Mouse (Mus musculus): Measurements from ENCODE around the gene Opa3. TPM values are rescaled to one million over a fixed set of nuclear protein-coding genes. Genes with fewer than 3 reads are reported as not detected.

The Opa3 gene
- polyA plus RNA-seq, 1 experiment = 14.7 TPM

GRCm38 (mm10) chr7:19208201-19208910 is 19.8 kb upstream of the Opa3 start:
- H3K4me3 ChIP-seq (ENCODE audit: extremely low read depth, insufficient read depth, insufficient read length) = no peak overlapping the region
- peaks cover 4% of the 10 kb centered on the region; the same call in 1 of the 2 replicates for H3K27me3 ChIP-seq (ENCODE audit: control insufficient read depth, insufficient read depth, low read length)
- DNase-seq (ENCODE audit: low read depth in 1 of 2, low spot score in 2 of 2) = no peak
- TF ChIP-seq CTCF (IDR thresholded peaks at IDR 0.05; ENCODE audit: extremely low read depth, insufficient read depth, insufficient read length, insufficient replicate concordance) (no peak), POLR2A (IDR thresholded peaks at IDR 0.05; ENCODE audit: low read depth, low read length) (no peak)
- WGBS = 90% methylated on average over 13 of the region's 13 CpGs
- no peak overlapping the region for H3K27ac ChIP-seq (ENCODE audit: insufficient read depth, low read length)
- H3K4me1 ChIP-seq (ENCODE audit: control insufficient read depth, insufficient read depth, insufficient read length) = no peaks in the 10 kb centered on the region
- H3K36me3 ChIP-seq (ENCODE audit: control insufficient read depth, insufficient read depth, low read length) = no peaks in the 10 kb centered on the region

DNA sequence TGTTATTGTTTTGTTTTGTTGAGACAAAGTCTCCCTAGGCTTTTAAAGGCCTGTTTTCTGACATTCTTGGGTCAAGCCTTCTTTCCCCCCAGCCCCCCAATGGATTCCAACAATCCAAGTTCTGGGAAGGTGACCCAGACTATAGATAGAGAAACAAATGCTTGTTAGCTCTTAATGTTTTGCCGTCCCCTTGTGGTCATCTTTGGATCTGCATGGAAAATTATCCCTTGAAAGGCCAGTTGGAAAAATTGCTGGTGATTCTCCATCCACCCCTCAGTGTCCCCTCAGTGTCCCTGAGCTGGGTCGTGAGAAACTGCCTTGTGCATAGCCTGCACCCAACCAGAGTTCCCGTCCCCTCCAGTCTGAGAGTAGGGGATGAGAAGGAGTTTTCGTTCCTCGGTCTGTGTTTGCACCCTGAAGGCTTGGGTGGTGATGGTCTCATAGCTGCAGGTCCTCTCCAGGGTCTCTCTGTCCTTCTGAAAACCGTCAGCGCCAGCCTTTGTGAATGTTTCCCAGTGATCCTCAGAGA is 19.1 kb upstream of the Opa3 start:
- Histone ChIP-seq H3K27ac (ENCODE audit: insufficient read depth, low read length) (no peak overlapping the region), H3K4me1 (ENCODE audit: control insufficient read depth, insufficient read depth, insufficient read length) (no peaks in the 10 kb centered on the region), H3K4me3 (ENCODE audit: extremely low read depth, insufficient read depth, insufficient read length) (no peak overlapping the region), H3K27me3 (ENCODE audit: control insufficient read depth, insufficient read depth, low read length) (peaks cover 4% of the 10 kb centered on the region; the same call in 1 of the 2 replicates), H3K36me3 (ENCODE audit: control insufficient read depth, insufficient read depth, low read length) (no peaks in the 10 kb centered on the region)
- 75% methylated on average over 7 of the region's 7 CpGs for WGBS
- no peak for TF ChIP-seq CTCF (IDR thresholded peaks at IDR 0.05; ENCODE audit: extremely low read depth, insufficient read depth, insufficient read length, insufficient replicate concordance)
- no peak for TF ChIP-seq POLR2A (IDR thresholded peaks at IDR 0.05; ENCODE audit: low read depth, low read length)
- DNase-seq (ENCODE audit: low read depth in 1 of 2, low spot score in 2 of 2) = no peak

DNA sequence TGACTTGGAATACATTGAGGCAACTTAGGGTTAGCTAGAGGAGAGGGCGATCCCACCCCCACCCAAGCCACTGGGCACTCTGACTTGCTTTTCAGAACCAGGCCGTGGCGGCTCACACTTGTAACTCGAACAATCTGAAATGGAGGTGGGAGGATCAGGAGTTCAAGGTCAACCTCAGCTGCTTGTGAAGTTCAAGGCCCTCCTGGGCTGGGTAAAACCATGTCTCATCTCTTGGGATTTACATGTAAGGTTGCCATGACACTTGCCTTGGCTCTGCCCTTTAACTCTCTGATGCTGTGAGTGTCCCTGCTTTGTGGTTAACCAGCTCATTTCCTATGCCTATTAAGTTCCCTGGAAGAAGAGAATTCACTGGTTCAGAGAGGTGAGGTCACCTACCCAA is 18.6 kb upstream of the Opa3 start:
- no peaks in the 10 kb centered on the region for H3K36me3 ChIP-seq (ENCODE audit: control insufficient read depth, insufficient read depth, low read length)
- TF ChIP-seq POLR2A (IDR thresholded peaks at IDR 0.05; ENCODE audit: low read depth, low read length) = no peak
- no peak for TF ChIP-seq CTCF (IDR thresholded peaks at IDR 0.05; ENCODE audit: extremely low read depth, insufficient read depth, insufficient read length, insufficient replicate concordance)
- 77% methylated on average over 4 of the region's 4 CpGs for WGBS

DNA sequence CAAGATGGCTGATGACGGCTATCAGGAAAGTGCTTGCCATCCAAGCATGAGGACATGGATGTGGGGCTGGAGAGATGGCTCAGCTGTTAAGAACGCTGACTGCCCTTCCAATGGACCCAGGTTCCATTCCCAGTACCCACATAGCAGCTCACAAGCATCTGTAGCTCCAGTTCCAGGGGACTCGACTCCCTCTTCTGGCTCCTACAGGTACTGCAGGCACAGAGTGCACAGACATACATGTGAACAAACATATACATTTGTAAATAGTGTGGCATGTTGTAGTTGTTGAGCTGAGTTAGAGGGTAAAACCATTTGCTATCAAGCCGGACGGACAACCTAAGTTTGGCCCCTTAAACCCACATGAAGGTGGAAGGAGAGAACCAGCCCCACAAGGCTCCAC is 18.1 kb upstream of the Opa3 start:
- Histone ChIP-seq H3K4me1 (ENCODE audit: control insufficient read depth, insufficient read depth, insufficient read length) (no peaks in the 10 kb centered on the region), H3K27ac (ENCODE audit: insufficient read depth, low read length) (no peak overlapping the region), H3K27me3 (ENCODE audit: control insufficient read depth, insufficient read depth, low read length) (peaks cover 4% of the 10 kb centered on the region; the same call in 1 of the 2 replicates), H3K4me3 (ENCODE audit: extremely low read depth, insufficient read depth, insufficient read length) (no peak overlapping the region), H3K36me3 (ENCODE audit: control insufficient read depth, insufficient read depth, low read length) (no peaks in the 10 kb centered on the region)
- 93% methylated on average over 5 of the region's 5 CpGs for WGBS
- TF ChIP-seq POLR2A (IDR thresholded peaks at IDR 0.05; ENCODE audit: low read depth, low read length) (no peak), CTCF (IDR thresholded peaks at IDR 0.05; ENCODE audit: extremely low read depth, insufficient read depth, insufficient read length, insufficient replicate concordance) (no peak)
- DNase-seq (ENCODE audit: low read depth in 1 of 2, low spot score in 2 of 2) = no peak

More for the DNA sequence above, 18.6 kb upstream of the Opa3 start:
- no peak for DNase-seq (ENCODE audit: low read depth in 1 of 2, low spot score in 2 of 2)
- no peak overlapping the region for H3K4me3 ChIP-seq (ENCODE audit: extremely low read depth, insufficient read depth, insufficient read length)
- H3K27me3 ChIP-seq (ENCODE audit: control insufficient read depth, insufficient read depth, low read length) = peaks cover 4% of the 10 kb centered on the region; the same call in 1 of the 2 replicates
- no peaks in the 10 kb centered on the region for H3K4me1 ChIP-seq (ENCODE audit: control insufficient read depth, insufficient read depth, insufficient read length)
- H3K27ac ChIP-seq (ENCODE audit: insufficient read depth, low read length) = no peak overlapping the region

DNA sequence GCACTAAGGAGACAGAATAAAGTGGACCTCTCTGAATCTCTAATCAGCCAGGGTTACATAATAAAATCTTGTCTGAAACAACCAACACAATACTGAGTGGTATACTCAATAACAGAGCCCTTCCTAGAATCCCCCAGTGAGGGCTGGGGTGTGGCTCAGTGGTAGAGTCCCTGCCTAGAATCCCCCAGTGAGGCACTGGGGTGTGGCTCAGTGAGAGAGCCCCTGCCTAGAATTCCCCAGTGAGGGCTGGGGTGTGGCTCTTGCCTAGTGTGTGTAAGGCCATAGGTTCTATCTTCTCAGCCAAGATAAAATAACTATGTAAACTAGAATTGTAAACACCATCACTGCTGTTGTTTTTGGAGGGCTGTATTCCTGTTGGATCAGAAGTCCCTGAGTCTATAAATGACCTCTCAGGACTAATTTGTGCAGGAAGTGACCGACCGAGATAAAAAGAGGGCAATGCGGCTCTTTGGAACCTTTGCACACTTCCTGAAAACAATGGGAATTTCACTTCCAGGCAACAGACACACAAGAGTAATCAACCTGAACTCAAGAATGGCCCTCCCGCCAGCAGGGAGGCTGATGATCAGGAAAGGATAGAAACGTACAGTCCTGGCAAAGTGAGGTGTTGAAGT is 17.0 kb upstream of the Opa3 start:
- Histone ChIP-seq H3K36me3 (ENCODE audit: control insufficient read depth, insufficient read depth, low read length) (no peaks in the 10 kb centered on the region), H3K4me3 (ENCODE audit: extremely low read depth, insufficient read depth, insufficient read length) (no peak overlapping the region), H3K4me1 (ENCODE audit: control insufficient read depth, insufficient read depth, insufficient read length) (no peaks in the 10 kb centered on the region), H3K27ac (ENCODE audit: insufficient read depth, low read length) (no peak overlapping the region), H3K27me3 (ENCODE audit: control insufficient read depth, insufficient read depth, low read length) (peaks cover 7% of the 10 kb centered on the region; the same call in 1 of the 2 replicates)
- DNase-seq (ENCODE audit: low read depth in 1 of 2, low spot score in 2 of 2) = no peak
- WGBS = 81% methylated on average over 5 of the region's 5 CpGs
- no peak for TF ChIP-seq CTCF (IDR thresholded peaks at IDR 0.05; ENCODE audit: extremely low read depth, insufficient read depth, insufficient read length, insufficient replicate concordance)

- Histone ChIP-seq H3K27ac (ENCODE audit: insufficient read depth, low read length) (no peak within 1 kb of the TSS), H3K4me1 (ENCODE audit: control insufficient read depth, insufficient read depth, insufficient read length) (no peaks in the 10 kb centered on the region), H3K27me3 (ENCODE audit: control insufficient read depth, insufficient read depth, low read length) (peaks cover 7% of the 10 kb centered on the region; the same call in 1 of the 2 replicates), H3K36me3 (ENCODE audit: control insufficient read depth, insufficient read depth, low read length) (no peaks in the 10 kb centered on the region), H3K4me3 (ENCODE audit: extremely low read depth, insufficient read depth, insufficient read length) (peak within 1 kb of the TSS; percentile 46; the same call in 1 of the 2 replicates)
- TF ChIP-seq CTCF (IDR thresholded peaks at IDR 0.05; ENCODE audit: extremely low read depth, insufficient read depth, insufficient read length, insufficient replicate concordance) = no peak
- no peak for TF ChIP-seq POLR2A (IDR thresholded peaks at IDR 0.05; ENCODE audit: low read depth, low read length)
- 8% methylated on average over 29 of the region's 30 CpGs for WGBS
- no peak for DNase-seq (ENCODE audit: low read depth in 1 of 2, low spot score in 2 of 2)
Measured at GRCm38 (mm10) chr7:19211996-19212755, 16.0 kb upstream of the Opa3 start, which contains the start of gene Gpr4. Gene Gpr4, plus strand, starts transcription at chr7:19212538.

All from spleen, adult 2 months (tissue).